Mouse (Mus musculus): ENCODE results near the gene Gm128.

GRCm38 (mm10) chr3:95239971-95240370 lies 1.4 kb downstream of the Gm128 start:
- TF ChIP-seq CTCF (IDR thresholded peaks at IDR 0.05; ENCODE audit: low read depth, low read length) (no peak), GATA1 (IDR thresholded peaks at IDR 0.05; ENCODE audit: borderline replicate concordance, low read length) (no peak), TAL1 (conservative IDR thresholded peaks at IDR 0.05; ENCODE audit: low read depth, low read length) (no peak)
